Mouse (Mus musculus) common myeloid progenitor, adult 5-6 weeks (primary cell): ENCODE results near the gene Gk2. TPM values are rescaled to one million over a fixed set of nuclear protein-coding genes. Genes with fewer than 3 reads are reported as not detected.

Experiments used
- total RNA-seq: library from RNA; stranded (forward); fragments of 200-1000, 187-1606 nt; gene quantifications from 2 replicates; pipeline ENCODE4 v1.2.3, GENCODE M21; 2017

Gene Gk2
- total RNA-seq, 1 experiment from 2014 or later, result not detected

Other genes with a start within 250 kb of the Gk2 start
- gene Naa11, start 64.6 kb downstream of the Gk2 start, total RNA-seq, result not detected in 2 replicates